Mouse (Mus musculus) cerebral cortex, adult 2 months (tissue): ENCODE data around the gene Hcn2.

Experiments used
- WGBS: fragments of 180-500 bp; shearing (Covaris S2); methylation state at CpG from one replicate; pipeline ENCODE4 v1.1.7; 2018; 5-methylcytosine and 5-hydroxymethylcytosine counted together

Hcn2 gene

DNA sequence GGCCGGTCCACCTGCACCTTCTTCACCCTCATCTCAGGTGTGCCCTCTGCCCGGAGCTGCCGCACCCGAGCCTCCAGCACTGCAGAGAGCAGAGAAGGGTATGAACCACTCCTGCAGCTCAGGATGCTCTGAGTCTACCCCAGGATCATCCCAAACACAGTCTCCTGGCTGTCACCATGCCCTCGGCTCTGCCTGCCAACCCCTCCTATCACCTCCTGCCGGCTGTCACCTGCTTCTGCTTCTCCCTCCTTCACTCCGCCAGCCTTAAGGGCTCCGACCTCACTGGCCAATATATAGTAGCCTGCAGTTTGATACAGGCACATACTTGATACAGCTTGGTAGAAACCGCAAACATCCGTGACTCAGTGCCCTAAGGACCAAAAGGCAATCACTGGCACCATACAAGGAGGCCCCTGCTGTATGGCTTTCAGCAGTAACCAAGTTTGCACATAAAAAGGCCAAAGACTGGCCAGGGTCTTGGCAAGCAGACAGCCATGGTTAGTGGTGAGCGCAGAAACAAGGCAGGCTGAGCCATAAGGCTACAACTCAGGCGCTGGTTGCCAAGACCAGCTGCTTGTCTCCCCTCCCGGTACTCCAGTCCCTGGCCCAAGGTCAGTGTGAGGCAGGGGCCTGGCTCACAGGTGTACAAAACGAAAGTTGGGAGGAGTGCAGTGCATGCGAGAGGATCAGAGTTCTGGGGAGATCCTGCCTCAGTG, 27.4 kb downstream of the Hcn2 start:
- WGBS = 94% methylated on average over 15 of the region's 15 CpGs

DNA sequence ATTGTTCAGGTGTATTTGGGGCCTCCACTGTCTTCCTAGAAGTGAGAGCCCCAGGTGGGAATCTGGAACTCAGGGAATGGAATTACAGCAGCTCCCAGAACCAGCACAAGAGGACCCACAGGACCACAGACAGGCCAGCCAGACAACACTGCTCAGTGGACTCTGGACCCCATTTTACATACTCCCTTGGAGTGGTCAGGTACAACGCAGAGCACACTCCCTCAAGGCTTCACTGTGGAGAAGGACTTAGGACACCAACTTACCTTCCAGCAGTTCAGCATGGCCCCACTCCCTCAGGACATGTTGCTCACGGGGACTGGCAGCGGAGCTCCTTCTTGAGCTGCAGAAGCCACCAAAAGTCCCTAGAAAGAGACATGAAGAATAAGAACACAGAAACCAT, 29.0 kb downstream of the Hcn2 start:
- WGBS = 90% methylated on average over 3 of the region's 3 CpGs

DNA sequence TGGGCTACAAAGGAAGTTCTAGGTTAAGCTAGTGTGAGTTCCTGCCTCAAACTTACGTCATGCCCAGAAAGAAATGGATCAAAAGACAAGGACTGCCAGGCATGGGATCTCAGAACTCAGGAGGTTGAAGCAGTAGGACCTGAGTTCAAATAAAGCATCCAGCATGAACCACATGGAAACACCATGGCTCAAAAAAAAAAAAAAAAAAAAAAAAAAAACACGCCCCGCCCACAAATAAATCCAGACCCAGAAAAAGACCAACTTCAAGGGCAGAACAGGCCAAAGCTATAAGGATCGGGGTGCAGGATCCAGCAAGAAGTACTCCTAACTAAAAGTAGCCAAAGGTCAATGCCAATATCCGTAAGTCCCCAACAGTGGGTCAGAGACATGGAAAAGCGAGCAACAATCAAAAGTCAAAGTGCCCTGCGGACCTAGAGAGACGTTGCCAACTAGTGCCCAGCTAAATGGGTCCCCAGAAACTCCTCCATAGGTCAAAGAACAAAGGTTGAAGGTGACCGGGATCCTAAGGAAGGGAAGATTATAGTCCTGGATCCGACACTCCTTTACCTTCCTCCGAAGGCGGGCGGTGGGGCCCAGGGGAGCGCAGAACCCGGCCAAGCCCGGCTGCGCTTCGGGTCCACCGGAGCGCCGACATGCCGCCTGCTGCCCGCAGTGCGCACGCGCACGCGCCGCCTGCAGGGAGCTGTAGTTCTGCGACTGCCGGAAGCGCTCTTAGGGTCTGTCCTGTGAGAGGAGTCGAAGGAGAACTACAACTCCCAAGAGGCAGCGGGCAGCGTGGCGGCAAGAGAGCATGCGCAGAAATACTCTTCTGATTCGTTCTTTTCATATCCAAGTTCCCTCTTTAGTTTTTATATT, 29.7 kb downstream of the Hcn2 start, which contains the start of gene Polrmt:
Gene Polrmt (minus strand): TSS at position 684 of the 876 bp plus-strand sequence.
- WGBS = 2% methylated on average over 38 of the region's 38 CpGs

DNA sequence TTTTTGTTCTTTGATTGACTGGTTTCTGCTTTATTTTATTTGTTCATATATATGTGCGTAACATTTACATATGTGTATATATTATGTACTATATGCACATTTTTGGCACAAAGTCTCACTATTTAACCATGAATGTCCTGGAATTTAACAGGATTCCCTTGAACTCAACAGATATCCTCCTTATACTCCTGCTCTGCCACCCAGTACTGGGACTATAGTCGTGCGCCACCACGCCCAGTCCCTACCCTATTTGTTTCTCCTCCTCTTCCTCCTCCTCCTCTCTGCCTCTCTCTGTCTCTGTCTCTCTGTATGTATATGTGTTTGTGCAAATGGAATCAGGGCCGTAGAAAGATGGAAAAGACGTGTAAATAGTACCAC, 30.3 kb downstream of the Hcn2 start:
- 22% methylated on average over 6 of the region's 6 CpGs for WGBS

DNA sequence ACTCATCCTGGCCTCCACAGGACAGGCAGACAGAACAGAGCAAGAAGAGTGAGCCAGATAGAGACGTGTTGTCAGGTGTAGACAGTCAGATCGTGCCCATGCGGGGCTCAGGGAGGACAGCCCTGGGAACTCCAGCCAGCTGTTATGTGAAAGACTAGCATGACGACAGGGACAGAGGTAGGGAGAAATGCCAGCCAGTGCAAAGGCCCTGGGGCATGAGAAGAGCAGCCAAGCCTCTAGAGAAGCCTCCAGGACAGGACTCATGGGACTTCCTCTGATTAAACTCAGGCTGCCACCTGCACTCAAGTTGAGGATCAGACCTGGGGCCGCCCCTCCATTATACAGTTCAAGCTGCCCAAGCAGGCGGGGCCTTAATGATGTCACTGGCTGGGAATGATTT, 32.1 kb downstream of the Hcn2 start:
- WGBS = 86% methylated on average over 6 of the region's 6 CpGs

DNA sequence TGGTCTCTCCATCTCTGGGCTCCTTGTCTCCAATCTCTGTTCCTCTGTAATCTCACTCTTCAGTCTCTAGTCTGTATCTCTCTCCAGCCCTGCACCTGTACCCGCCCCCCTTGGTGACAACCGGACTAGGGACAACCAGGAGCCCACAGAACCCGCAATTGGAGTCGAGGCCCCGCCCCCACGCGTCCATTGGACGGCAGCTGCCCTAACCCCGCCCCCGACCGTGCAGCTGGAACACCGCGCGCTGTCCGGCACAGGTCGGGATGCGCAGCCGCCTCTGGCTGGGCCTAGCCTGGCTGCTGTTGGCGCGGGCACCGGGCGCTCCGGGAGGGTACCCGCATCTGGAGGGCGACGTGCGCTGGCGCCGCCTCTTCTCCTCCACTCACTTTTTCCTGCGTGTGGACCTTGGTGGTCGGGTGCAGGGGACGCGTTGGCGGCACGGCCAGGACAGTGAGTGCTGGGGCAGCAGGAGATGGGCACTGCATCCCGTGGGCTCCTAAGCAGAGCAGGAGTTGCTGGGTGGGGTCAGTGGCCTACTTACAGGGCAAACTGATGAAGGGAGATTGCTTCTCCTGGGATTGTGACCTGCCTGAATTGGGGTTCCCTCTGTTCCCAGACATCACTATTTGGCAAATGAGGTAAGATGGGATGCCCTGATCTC, 38.6 kb downstream of the Hcn2 start, which contains the start of gene Fgf22:
Gene Fgf22 (plus strand): TSS at position 221 of the 661 bp plus-strand sequence.
- 3% methylated on average over 36 of the region's 36 CpGs for WGBS

DNA sequence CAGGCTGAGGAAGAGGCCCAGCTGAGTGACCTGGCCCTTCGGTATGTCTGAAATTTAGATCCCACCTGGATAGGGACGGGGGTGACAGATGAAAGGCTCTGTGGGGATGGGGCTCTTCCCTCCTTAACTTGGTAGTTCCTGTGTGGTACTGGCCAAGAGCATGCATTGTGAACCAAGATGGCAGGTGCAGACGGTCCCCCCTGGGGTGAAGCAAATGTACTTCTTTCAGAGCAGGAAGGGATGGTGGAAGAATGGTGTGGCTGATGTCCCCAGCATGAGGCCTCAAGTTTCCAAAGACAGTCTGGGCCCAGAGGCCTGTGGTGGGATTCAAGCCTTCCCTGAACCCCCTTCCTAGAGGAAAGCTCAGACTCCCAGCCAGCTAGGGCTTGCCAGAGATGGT, 39.4 kb downstream of the Hcn2 start:
- WGBS = 87% methylated on average over 3 of the region's 3 CpGs

DNA sequence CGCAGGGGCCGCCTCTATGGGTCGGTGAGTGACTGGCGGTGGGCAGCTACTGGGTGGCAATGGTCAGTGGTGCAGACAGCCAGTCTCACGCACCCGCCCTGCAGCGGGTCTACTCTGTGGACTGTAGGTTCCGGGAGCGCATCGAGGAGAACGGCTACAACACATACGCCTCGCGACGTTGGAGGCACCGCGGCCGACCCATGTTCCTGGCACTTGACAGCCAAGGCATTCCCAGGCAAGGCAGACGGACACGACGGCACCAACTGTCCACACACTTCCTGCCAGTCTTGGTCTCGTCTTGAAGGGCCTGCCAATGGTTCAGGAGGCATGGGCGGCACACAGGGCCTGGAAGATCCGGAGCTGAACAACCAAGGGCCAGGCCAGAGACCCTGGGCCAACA, 40.2 kb downstream of the Hcn2 start:
- 91% methylated on average over 24 of the region's 24 CpGs for WGBS

DNA sequence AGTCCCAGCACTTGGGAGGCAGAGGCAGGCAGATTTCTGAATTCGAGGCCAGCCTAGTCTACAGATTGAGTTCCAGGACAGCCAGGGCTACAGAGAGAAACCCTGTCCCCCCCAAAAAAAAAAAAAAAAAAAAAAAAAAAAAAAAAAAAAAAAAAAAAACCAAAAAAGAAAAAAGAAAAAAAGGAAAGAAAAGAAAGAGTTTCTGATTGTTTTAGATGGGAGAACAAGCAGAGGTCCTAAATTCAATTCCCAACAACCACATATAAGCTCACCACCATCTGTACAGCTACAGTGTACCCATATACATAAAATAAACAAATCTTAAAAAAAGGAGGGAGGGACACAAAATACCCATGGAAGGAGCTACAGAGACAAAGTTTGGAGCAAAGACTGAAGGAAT, 43.2 kb downstream of the Hcn2 start:
- WGBS = 78% methylated on average over 1 of the region's 1 CpGs

DNA sequence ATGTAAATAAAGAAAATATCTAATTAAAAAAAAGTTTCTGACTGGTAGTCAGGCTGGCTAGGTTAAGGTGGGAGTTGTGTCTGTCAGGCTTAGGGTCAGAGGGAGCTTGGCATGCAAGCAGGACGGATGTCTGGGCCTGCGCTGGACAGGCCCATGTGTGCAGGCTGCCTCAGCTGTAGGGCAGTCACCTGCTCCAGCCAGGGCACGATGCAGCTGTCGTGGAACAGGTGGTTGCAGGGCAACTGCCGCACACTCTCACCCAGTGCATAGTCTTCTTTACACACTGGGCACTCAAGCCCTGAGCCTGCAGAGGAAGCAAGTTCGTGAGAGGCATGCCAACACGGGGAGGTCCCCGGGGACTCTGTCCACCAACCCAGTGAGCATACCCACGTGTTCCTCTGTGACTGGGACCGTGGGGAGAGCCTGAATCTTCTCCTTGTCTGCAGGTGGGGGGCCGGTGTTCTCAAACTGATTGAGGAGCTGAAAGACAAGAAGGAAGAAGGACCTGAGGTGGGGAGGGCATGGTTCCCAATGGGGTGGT, 44.2 kb downstream of the Hcn2 start:
- WGBS = 92% methylated on average over 11 of the region's 11 CpGs

DNA sequence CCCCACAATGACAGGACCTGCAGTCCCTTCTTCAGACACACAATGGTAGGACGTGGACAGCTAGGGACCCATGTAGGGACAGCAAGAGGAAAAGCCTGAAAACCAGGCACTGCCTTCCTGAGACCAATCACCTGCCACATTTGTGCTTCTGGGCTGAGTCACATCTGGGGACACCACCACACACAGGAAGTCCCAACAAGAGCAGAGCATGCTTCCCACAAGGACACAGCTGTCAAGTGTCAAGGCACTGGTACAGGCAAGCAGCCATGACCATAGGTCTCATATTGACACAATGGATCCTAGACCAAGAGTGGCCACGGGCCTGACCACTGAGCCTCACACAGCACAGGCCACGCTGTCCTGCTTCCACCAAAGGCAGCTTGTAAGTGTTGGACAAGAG, 46.4 kb downstream of the Hcn2 start:
- 85% methylated on average over 3 of the region's 3 CpGs for WGBS

DNA sequence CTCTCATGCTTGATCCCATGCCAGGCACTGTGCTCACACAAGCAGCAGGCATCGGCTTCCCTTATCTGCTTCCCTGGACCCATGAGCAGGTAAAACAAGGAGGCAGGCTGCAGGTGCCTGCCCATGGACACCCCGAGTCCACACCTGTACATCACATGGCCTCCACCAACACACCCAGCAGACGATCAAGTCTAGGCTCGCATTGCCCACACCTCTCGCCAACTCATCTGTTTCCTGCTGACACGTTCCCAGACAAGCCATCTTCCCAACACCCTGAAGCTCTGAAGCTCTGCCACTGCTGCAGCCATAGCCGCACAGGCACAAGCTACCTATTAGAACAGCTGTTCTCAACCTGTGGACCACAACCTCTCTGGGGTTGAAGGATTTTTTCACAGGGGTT, 47.8 kb downstream of the Hcn2 start:
- 40% methylated on average over 7 of the region's 7 CpGs for WGBS

DNA sequence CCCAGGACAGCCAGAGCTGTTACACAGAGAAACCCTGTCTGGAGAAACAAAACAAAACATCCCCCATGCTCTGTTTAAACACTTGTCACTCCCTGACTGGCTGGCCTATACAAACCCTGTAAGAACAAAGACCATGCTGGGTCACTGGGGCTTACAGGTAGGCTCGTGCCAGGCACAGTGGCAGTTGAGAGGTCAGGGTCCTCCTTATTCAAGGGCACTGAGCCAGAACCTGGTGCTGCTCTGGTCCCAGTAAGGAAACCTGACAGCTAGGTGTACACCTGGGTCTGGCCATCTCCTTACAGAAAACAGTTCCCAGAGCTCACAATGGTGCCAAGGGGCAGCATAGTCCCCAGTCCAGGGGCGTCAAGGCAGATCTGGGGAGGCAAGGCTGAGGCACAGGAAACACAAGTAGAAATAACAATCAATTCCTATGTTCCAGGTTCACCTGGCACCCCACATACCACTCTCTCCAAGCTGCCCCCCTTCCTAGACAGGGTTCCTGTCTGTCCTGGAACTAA, 48.9 kb downstream of the Hcn2 start:
- WGBS = 67% methylated on average over 2 of the region's 2 CpGs

DNA sequence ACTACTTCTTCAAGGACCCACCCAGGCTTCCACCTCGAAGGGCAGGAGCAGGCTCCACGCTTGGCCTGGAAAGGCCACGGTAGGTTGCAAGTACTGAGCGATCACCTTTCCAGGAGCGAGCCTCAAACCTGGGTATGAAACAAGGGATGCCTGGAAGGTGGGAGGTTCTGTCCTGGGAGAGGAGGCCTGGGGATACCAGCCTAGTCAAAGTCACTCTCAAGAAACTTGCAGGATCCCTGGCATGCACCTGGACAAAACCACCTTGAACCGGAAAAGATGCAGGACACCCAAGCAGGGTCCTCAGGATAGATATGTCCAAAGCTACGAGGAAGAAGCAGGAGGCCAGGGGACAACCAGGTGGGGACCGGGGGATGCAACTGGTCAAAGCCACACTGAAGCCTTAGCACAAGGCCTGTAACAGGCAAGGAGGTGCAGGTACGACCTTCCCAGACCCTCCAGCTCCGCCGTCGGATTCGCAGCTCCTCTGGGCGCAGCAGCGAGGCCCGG, 49.6 kb downstream of the Hcn2 start:
- WGBS = 5% methylated on average over 16 of the region's 16 CpGs

DNA sequence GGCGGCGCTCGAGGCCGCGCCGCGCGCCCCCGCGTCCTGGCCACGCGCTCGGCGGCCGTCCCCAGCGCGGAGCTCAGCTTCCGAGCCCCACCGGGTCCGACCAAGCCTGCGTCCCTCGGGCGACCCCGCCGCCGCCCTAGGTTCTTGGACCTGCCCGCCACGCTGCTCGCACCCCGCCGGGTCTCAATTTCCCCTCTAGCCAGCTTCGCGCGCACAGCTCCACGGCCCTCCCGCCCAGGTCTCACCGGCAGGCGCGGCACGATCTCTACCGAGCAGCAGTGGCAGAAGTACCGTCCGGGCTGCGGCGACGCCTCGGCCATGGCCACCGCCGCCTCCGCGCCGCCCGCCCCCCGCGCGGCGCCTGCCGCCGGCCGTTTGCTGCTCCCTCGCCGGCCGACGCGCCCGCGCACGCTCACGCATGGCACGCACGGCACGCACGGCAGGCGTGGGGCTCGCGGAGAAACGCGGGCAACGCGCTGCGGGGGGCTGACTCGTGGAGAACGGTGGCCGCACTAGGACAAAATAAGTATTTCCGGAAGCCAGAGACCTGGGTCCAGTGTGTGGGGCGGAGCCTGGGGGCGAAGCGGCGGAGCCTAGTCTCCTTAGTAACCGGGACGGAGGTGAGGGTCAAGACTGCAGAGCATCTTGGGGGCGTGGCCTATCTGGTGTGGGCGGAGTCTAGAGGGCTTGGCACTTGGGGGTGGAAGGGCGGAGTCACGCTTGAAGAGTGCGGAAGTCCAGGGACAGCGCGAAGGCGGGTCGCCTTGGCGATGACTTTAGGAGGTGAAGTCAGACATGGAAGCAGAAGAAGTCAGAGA, 50.3 kb downstream of the Hcn2 start, which contains the start of gene Rnf126:
Gene Rnf126 (minus strand): TSS at position 445 of the 818 bp plus-strand sequence.
- WGBS = under 1% methylated on average over 97 of the region's 101 CpGs

DNA sequence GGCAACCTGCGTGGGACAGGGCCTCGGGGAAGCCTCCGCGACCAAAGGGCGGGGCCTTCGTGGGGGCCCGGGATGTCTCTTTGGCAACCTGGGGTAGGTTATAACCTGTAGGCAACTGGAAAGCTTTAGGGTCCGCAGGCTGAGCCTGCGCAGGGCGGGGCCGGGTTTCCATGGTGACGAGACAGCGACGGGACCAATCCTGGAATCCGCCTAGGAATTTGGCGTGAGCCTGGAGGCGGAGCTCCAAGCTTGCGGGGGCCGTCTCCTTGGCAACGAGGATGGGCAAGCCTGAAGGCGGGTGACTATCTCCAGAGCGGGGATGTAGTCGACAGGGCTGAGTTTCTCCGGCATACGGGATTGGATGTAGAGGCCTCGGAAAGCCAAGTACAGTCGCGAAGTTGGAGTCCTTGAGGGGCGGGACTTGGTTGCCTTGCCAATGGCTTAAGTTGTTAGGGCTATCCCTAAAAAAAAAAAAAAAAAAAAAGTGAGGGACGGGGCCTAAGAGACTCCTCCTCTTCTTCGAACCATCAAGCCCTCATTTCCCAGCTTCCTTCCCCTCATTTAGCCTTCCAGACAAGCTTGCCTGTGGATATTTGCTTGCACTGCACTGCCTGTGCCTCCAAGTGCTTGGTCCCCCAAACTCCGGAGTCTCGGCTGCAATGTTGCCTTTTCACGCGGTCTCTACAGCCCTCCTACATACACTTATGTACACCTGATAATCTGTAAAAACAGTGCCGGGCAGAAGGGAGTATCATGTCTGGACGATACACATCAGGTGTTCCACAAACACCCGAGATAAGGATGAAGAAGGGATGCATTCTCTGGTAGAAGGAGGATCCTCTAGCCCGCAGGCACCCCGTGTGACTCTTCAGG, 51.2 kb downstream of the Hcn2 start:
- 4% methylated on average over 40 of the region's 40 CpGs for WGBS

DNA sequence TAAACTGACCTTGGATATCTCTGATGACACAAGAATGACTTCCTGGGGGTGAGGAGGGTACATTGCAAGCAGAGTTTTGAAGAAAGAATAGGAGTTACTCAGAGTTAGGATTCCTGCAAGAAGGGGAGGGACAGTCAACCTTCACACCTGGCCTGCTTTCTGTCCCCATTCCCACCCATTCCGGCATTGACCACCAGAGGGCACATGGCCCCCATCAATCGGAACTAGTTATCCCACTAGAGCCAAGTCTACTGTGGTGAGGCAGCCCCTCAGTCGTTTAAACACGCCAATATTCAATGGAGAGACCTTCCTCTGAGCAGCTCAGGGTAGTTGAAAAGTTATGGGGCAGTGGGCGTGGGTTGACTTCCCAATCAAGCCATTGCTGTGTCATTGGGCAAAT, 52.0 kb downstream of the Hcn2 start:
- WGBS = 0% methylated on average over 5 of the region's 5 CpGs

DNA sequence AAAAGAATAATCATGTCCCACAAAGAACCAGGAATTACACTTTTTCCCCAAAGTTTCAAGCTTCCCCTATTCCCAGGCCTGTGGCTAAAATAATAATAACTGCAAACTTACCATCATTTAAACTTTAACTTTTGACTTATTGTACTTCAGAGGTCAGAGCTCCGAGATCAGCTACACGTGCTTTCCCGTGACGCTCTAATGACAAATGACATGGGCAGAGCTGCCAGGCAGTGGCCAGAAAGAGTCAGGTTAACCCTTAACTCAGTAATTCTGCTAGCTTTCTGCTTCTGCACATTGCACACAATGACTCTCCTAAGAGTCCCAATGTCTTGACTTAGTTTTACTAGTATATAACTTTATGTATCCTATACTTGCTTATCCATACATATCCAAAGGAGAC, 52.9 kb downstream of the Hcn2 start:
- WGBS = 88% methylated on average over 4 of the region's 4 CpGs

DNA sequence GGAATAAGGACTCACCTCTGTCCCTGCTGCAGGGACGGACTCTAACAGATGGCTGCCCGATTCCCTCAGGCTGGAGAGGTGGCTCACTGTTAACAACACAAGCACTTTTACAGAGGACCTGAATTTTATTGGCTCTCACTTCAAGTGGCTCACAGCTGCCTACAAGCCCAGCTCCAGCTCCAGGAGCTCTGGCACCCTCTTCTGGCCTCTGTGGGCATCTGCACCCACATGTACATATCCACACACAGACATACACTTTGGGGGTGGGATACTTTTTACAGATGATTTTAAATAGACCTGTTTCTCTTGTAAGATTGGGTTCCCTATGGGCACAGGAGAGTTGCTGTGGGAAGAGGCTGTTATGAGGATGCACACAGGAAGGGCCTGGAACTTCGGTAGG, 55.9 kb downstream of the Hcn2 start:
- WGBS = 88% methylated on average over 3 of the region's 3 CpGs

DNA sequence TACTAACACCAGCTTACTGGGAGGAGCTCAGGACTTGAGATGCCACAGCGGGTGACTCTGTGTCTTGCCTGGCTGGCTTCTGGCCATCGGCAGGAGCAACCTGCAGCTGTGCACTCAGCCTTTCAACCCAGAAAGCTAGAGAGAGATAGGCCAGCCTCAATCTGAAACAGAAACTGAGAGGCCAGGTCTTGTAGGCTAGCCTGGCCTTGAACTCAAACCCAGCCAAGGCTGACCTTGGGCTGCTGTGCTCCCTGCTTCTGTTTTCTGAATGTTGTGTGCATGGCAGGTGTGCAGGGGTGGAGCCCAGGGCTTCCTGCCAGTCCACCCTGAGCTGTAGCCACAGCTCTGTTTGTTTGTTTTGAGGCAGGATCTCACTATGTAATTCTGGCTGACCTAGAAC, 56.8 kb downstream of the Hcn2 start:
- WGBS = 92% methylated on average over 2 of the region's 2 CpGs
